Mouse (Mus musculus) ES-Bruce4 (cell line): Measurements from ENCODE around the gene Lrrn2. TPM values are rescaled to one million over a fixed set of nuclear protein-coding genes. Genes with fewer than 3 reads are reported as not detected.

Source experiments
- H3K27ac ChIP-seq: 2 replicates; pipeline ENCODE4 v1.5.1; 2012; ENCODE audit warnings: low read length, inconsistent platforms; ENCODE audit not compliant: insufficient read depth
- H3K27me3 ChIP-seq: 2 replicates; pipeline ENCODE4 v1.6.1; 2012; ENCODE audit warnings: mild to moderate bottlenecking, low read length, inconsistent platforms; ENCODE audit not compliant: control insufficient read depth, poor library complexity, insufficient read depth, severe bottlenecking
- H3K36me3 ChIP-seq: 2 replicates; pipeline ENCODE4 v1.6.1; 2012; ENCODE audit warnings: inconsistent platforms, mild to moderate bottlenecking, low read length, moderate library complexity; ENCODE audit not compliant: control insufficient read depth, poor library complexity, insufficient read depth, severe bottlenecking
- H3K4me1 ChIP-seq: one replicate; pipeline ENCODE4 v1.8.1; 2011; ENCODE audit warnings: low read length; ENCODE audit not compliant: control insufficient read depth, insufficient read depth
- H3K4me3 ChIP-seq: 2 replicates; pipeline ENCODE4 v1.5.1; 2011; ENCODE audit warnings: low read depth, mild to moderate bottlenecking, low read length
- H3K9ac ChIP-seq: 2 replicates; pipeline ENCODE4 v1.6.1; 2012; ENCODE audit warnings: low read depth, mild to moderate bottlenecking, inconsistent platforms; ENCODE audit not compliant: poor library complexity, severe bottlenecking
- H3K9me3 ChIP-seq: replicated peaks from 2 replicates; pipeline ENCODE4 v1.6.1; 2012; ENCODE audit warnings: mild to moderate bottlenecking, low read length, inconsistent platforms; ENCODE audit not compliant: control insufficient read depth, poor library complexity, insufficient read depth, severe bottlenecking
- CTCF ChIP-seq: IDR thresholded peaks from one replicate; pipeline ENCODE4 v1.8.1; 2011; ENCODE audit warnings: low read depth, low read length
- EP300 ChIP-seq: IDR thresholded peaks from 2 replicates; pipeline ENCODE4 v1.6.1; 2011; ENCODE audit warnings: low read depth, low read length; ENCODE audit not compliant: insufficient read depth
- POLR2A ChIP-seq: IDR thresholded peaks from one replicate; pipeline ENCODE4 v1.8.1; 2011; ENCODE audit warnings: low read length; ENCODE audit not compliant: insufficient read depth
- polyA plus RNA-seq: library from polyadenylated mRNA; stranded (reverse); fragments of >200 nt; gene quantifications from 2 replicates; pipeline ENCODE4 v1.2.4, GENCODE M21; 2011; ENCODE audit warnings: low read depth; ENCODE audit not compliant: missing spikeins, insufficient read depth, insufficient read length

Gene Lrrn2
- polyA plus RNA-seq, 1 experiment, result 0.18 TPM

DNA sequence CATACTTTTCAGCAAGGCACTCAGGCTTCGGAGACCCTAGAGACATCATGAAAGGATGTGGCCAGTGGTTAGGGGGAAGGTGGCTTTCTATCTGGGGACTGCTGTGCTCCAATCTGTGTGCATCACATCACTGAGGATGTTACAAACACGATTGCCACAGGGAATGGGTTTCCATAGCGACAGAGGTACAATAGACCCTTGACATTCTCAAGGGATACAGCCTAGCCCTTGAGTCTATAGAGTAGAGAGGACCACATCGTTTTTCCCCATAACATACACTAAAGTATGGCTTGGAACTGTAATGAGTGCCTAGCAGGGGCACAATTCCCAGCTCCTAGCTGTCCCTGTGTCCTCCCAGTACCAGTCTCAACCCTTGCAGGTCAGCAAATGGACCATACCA lies 23.4 kb downstream of the Lrrn2 start:
- no peaks in the 10 kb centered on the region for H3K27me3 ChIP-seq
- H3K4me3 ChIP-seq, result no peak overlapping the region
- no peak for TF ChIP-seq CTCF
- TF ChIP-seq EP300, result no peak
- no peak for TF ChIP-seq POLR2A
- no peaks in the 10 kb centered on the region for H3K36me3 ChIP-seq
- H3K4me1 ChIP-seq, result no peaks in the 10 kb centered on the region
- no peaks in the 10 kb centered on the region for H3K9me3 ChIP-seq
- H3K27ac ChIP-seq, result no peak overlapping the region
- H3K9ac ChIP-seq, result no peak overlapping the region

DNA sequence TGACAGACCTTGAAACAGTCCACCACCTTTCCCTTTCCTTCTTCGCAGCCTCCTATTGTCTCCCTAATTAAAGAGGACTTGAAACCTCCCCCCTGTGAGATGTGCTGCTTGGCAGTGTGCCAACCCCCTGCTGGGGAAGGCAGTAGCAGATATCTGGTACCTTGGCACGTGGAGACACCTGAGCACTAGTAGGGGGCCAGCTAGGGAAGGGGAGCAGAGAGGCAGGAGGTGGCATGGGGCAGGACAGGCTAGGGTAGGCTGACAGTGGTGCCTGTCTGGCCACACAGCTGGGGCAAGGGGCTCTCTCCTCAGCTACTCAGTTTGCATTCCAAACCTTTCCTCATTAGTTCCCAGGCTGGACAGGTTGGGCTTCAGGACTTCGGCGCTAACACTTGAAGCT lies 29.0 kb downstream of the Lrrn2 start:
- Histone ChIP-seq H3K4me3 (no peak overlapping the region), H3K9me3 (no peaks in the 10 kb centered on the region), H3K9ac (no peak overlapping the region), H3K27ac (no peak overlapping the region), H3K27me3 (no peaks in the 10 kb centered on the region), H3K4me1 (no peaks in the 10 kb centered on the region), H3K36me3 (no peaks in the 10 kb centered on the region)
- TF ChIP-seq POLR2A (no peak), EP300 (no peak), CTCF (no peak)

DNA sequence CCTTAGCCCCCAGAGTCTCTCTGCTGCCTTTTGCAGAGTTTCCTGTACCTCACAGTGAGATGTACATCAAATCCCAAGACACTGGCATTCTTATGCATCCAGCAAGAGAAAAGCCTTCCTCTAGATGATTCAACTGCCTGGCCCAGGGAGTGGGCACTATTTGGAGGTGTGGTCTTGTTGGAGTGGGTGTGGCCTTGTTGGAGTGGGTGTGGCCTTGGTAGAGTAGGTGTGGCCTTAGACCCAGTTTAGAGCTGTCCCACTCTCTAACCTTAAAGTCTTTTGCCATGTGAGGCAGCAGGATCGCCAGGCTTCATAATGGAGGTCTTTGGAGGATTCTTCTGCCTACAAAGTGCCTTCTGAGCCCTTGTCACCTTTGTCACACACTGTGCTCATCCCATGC lies 29.9 kb downstream of the Lrrn2 start:
- Histone ChIP-seq H3K4me1 (no peaks in the 10 kb centered on the region), H3K27ac (no peak overlapping the region), H3K27me3 (no peaks in the 10 kb centered on the region), H3K36me3 (no peaks in the 10 kb centered on the region), H3K4me3 (no peak overlapping the region), H3K9me3 (no peaks in the 10 kb centered on the region), H3K9ac (no peak overlapping the region)
- TF ChIP-seq POLR2A (no peak), CTCF (no peak), EP300 (no peak)

DNA sequence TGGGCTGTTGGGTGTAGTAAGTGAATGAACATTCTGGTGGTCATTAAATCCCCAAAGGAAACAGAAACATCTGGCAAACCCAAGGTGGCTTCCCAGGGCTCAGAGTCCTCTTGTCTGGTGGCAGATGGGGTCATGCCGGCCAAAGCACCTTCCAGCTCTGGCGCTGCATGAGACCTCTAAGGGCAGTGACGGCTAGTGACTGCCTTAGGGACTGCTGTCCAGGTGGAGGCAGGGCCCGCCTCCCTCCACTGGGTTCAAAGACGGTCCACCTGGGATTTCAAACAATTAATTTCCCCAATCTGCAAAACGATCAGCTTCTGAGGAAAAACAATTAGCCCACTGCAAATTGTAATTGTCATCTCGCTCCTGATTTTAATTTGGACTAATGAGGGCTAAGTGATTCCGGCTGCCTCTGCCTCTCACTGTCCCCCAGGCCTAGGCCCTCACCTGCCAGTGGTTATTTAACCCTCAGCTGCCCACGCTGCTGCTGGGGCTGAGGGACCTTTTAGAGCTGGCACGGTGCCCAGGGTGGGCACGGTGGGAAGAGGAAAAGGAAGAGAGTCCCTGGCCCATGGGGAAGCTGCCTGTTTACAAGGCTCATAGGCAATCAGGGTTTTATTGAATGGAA lies 30.5 kb downstream of the Lrrn2 start:
- no peaks in the 10 kb centered on the region for H3K27me3 ChIP-seq
- no peak for TF ChIP-seq CTCF
- TF ChIP-seq EP300, result no peak
- TF ChIP-seq POLR2A, result no peak
- no peaks in the 10 kb centered on the region for H3K4me1 ChIP-seq
- no peaks in the 10 kb centered on the region for H3K9me3 ChIP-seq
- no peak overlapping the region for H3K4me3 ChIP-seq
- no peak overlapping the region for H3K9ac ChIP-seq
- no peaks in the 10 kb centered on the region for H3K36me3 ChIP-seq
- H3K27ac ChIP-seq, result no peak overlapping the region

DNA sequence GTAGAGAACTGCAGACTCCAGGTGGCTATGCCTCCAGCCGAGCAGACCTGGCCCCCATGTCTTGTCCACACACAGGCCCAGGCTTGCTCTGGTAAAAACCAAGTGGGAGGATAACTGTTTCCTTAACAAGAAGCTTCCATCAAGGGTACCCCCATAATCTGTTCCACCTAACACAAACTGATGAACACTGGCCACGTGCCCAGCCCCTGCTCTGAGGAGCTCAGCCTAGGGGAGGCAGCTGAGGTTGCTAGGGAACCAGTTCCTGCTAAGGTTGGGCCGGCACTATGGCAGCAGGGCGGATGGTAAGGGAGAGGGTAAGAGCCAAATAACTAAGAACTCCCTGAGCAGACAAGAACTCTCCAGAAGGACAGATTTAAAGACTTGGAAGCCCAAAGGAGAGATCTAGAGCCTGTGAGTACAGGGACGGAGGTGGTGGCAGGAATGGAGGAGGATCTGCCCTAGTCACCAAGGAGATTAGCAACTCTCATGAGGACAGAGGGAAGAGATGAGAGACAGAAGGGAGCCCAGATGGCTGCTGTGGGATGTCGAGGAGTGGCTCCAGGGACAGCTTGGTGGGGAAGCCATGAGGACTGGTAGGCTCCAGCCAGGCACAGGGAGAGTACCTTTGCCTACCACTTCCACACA lies 35.9 kb downstream of the Lrrn2 start:
- no peaks in the 10 kb centered on the region for H3K27me3 ChIP-seq
- no peak overlapping the region for H3K27ac ChIP-seq
- H3K9ac ChIP-seq, result no peak overlapping the region
- peaks cover 3% of the 10 kb centered on the region for H3K4me1 ChIP-seq
- H3K36me3 ChIP-seq, result no peaks in the 10 kb centered on the region
- no peaks in the 10 kb centered on the region for H3K9me3 ChIP-seq
- no peak overlapping the region for H3K4me3 ChIP-seq
- TF ChIP-seq EP300 (no peak), CTCF (no peak), POLR2A (no peak)

DNA sequence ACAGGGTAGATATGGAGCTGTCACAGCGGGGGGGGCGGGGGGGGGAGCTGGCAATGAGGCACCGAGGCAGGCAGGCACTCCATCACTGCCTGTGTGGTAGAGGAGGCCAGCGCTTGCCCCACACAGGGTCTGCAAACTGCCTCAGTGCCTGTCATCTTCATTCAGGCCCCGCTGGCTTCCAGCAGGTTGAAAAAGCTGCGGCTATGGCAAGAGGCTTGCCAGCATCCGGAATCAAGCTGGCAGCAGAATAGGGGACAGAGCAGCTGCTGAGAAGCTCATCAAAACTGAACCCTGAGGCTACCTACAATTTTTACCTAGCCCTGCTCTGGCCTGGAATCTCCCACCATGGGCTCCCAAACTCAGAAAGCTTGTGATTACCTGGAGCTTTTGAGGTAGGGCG lies 37.5 kb downstream of the Lrrn2 start:
- no peak overlapping the region for H3K9ac ChIP-seq
- H3K36me3 ChIP-seq, result no peaks in the 10 kb centered on the region
- H3K9me3 ChIP-seq, result no peaks in the 10 kb centered on the region
- TF ChIP-seq CTCF (no peak), EP300 (no peak), POLR2A (no peak)
- H3K27me3 ChIP-seq, result no peaks in the 10 kb centered on the region
- no peak overlapping the region for H3K27ac ChIP-seq
- H3K4me3 ChIP-seq, result no peak overlapping the region
- peaks cover 3% of the 10 kb centered on the region for H3K4me1 ChIP-seq
